Mouse (Mus musculus): ENCODE data around the gene Sel1l.
A peak's percentile ranks its signal among the peaks of the same experiment; 100 is the strongest.
"Not testable (repeated sequence)": the region's sequence is repeated elsewhere in the genome, so short reads cannot be mapped to it uniquely, and the experiment has no call there.

The Sel1l gene

GRCm38 (mm10) chr12:91815990-91816389 lies 33.0 kb downstream of the Sel1l start:
- DNase-seq (ENCODE audit: low spot score), result peak; percentile 42

DNA sequence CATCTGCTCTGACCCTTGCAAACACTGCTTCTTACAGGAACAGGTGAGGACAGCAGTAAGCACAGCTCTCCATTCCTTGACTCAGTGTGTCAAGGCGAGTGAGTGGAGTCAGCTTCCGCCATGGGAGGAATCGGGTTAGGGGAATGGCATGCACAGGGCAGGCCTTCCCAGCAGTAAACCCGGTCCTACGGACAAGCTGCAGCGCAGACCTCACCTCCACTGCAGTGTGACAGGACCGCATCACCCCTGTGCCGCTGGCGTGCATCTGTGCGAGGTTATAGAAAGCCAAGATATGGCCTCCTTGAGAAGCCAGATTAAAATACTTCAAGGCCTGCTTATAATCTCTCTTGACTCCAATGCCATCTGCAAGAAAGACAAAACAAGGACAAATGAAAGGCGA lies 33.4 kb downstream of the Sel1l start:
- DNase-seq (ENCODE audit: low spot score), result no peak

DNA sequence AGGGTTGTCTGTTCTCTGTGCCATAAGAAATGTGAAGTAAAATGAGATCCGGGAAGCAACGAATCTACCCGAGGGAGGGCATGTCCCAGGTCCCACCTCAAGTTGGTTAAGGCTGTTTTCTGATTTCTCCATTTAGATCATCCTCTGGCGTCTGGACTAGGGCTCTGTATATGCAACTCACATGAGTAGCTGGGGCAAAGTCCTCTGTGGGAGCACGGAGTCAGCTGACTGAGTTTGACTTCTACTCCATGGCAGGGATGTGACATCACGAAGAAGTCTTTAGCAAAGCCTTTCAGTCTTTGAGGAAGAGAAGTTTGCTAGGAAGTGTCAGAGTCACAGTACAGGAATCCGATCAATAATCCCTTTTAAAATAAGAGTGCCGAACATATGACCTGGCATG lies 40.0 kb downstream of the Sel1l start:
- DNase-seq (ENCODE audit: low spot score), result no peak

GRCm38 (mm10) chr12:91807761-91808160 lies 41.2 kb downstream of the Sel1l start:
- DNase-seq (ENCODE audit: low spot score), result no peak

- DNase-seq (ENCODE audit: low spot score), result no peak
Measured at GRCm38 (mm10) chr12:91807095-91807494, 41.9 kb downstream of the Sel1l start.

- no peak for DNase-seq (ENCODE audit: low spot score)
Measured at GRCm38 (mm10) chr12:91804262-91804661, 44.7 kb downstream of the Sel1l start.

- DNase-seq (ENCODE audit: low spot score), result no peak
Measured at GRCm38 (mm10) chr12:91803207-91803932, 45.6 kb downstream of the Sel1l start.

DNA sequence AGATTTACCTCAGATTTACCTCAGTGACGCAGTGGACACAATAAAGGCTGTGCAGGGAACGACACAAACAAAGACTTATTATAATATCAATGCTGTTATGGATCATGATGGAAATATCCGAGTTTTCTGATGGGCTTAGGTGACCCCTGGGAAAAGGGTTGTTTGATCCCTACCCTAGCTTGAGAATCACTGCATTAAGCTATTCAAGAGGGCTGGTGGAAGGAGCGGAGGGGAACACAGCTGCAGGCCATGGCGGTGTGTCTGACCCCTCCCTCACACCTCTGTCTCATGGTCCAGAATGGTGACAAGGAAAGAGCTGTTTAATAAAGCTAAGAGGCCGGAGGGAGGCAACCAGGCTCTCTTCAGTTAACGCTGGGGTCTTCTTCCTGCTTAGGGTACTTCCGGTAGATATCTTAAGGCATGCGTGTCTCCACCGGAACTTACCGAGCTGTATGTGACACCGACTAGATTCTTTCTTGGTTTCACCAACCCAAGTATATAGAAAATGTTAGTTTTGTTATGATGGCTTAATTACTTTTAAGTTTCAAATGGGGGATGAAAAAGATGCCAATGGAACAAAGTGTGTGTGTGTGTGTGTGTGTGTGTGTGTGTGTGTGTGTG lies 46.3 kb downstream of the Sel1l start:
- no peak for DNase-seq (ENCODE audit: low spot score)

GRCm38 (mm10) chr12:91800861-91801385 lies 48.0 kb downstream of the Sel1l start:
- peak; percentile 13 for DNase-seq (ENCODE audit: low spot score)

DNA sequence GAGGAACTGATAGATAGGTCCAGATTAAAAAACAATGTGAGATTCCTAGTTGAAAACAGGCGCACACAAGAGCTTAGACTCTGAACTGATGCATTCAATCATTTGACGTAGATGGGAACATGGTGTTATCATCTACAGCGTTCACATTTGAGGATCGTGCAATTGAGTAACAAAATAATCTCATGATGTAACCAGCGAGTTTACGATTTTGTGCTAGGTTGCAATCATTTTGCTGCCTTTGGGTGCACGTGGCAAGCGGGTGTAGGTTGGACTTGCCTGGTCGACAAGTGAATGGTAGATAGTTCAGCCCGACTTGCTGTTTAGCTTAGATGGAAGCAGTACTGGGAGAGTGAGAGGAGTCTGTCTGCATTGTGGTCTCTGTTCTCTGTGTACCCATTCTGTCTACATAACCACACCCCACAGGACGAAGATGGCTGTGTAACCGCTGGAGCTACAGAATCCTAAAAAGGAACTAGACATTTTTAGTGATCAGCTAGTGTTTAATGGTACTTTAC lies 49.1 kb downstream of the Sel1l start:
- DNase-seq (ENCODE audit: low spot score), result no peak

- DNase-seq (ENCODE audit: low spot score), result peak; percentile 18
Measured at GRCm38 (mm10) chr12:91799379-91799773, 49.6 kb downstream of the Sel1l start.

- no peak for DNase-seq (ENCODE audit: low spot score)
Measured at GRCm38 (mm10) chr12:91798720-91799378, 50.1 kb downstream of the Sel1l start.

- no peak for DNase-seq (ENCODE audit: low spot score)
Measured at GRCm38 (mm10) chr12:91796774-91797173, 52.2 kb downstream of the Sel1l start.

DNA sequence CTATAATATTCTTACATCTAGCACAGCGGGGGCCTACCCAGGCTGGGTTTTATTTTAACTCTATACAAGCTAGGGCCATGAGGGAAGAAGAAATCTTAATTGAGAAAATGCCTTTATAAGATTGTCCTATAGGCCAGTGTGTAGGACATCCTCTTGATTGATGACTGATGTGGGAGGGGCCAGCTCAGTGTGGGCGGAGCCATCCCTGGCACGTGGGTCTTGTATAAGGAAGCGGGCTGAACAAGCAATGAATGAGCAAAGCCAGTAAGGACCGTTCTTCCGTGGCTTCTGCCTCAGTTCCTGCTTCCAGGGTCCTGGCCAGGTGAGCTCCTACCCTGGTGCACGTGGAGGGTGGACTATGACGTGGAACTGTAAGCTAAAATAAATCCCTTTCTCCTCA lies 55.7 kb downstream of the Sel1l start:
- DNase-seq (ENCODE audit: low spot score), result no peak

- no peak for DNase-seq (ENCODE audit: low spot score)
Measured at GRCm38 (mm10) chr12:91791822-91792221, 57.1 kb downstream of the Sel1l start.

- peak; percentile 49 for DNase-seq (ENCODE audit: low spot score)
Measured at GRCm38 (mm10) chr12:91789801-91790200, 59.2 kb downstream of the Sel1l start.

GRCm38 (mm10) chr12:91788446-91788845 lies 60.5 kb downstream of the Sel1l start:
- DNase-seq (ENCODE audit: low spot score), result not testable (repeated sequence)

GRCm38 (mm10) chr12:91787959-91788437 lies 61.0 kb downstream of the Sel1l start, which contains the start of gene Ston2:
Gene Ston2, minus strand, starts transcription at chr12:91788387.
- DNase-seq (ENCODE audit: low spot score), result no peak

DNA sequence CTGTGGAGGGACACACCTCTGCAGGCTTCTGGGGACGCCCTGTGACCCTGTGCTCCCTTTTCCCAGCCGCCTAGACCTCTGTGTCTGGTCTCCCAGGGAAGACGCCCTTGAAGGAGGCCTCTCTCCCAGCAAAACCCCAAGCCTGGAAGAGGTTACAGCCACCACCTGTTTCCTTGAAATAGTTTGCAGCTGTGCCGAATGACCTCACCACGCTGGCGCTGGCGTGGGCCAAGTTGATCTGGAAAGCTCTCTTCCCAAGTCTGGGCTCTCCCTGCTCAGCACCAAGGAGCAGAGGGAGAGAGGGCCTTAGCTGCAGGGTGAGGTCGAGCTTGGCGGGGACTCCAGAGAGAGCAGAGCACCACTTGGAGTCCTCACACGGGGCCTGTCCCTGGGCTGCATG lies 62.6 kb downstream of the Sel1l start:
- DNase-seq (ENCODE audit: low spot score), result peak; percentile 7

- no peak for DNase-seq (ENCODE audit: low spot score)
Measured at GRCm38 (mm10) chr12:91781432-91781831, 67.5 kb downstream of the Sel1l start.

DNA sequence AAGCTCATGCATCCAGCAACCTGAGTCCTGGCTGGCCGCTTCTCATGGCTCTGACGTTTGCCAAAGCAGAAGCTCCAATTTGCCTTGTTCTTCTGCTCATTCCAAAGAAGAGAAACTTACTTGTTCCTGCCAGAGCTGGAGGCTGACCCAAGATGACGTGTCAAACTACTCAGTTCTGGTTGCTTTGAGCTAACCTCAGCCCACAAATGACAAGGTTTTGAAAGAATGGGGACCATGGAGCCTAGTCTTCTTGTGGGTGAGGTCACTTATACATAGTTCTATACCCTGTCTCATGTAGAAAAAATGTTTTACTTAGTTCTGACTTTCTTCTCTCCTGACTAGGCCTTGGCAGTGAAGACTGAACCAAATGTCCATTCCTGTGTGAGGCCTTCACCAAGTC lies 68.4 kb downstream of the Sel1l start:
- no peak for DNase-seq (ENCODE audit: low spot score)

- DNase-seq (ENCODE audit: low spot score), result peak; percentile 75
Measured at GRCm38 (mm10) chr12:91779004-91779365, 70.0 kb downstream of the Sel1l start.
